2 mouse cellular contexts compared by ENCODE assay signal in the genomic region with DNA sequence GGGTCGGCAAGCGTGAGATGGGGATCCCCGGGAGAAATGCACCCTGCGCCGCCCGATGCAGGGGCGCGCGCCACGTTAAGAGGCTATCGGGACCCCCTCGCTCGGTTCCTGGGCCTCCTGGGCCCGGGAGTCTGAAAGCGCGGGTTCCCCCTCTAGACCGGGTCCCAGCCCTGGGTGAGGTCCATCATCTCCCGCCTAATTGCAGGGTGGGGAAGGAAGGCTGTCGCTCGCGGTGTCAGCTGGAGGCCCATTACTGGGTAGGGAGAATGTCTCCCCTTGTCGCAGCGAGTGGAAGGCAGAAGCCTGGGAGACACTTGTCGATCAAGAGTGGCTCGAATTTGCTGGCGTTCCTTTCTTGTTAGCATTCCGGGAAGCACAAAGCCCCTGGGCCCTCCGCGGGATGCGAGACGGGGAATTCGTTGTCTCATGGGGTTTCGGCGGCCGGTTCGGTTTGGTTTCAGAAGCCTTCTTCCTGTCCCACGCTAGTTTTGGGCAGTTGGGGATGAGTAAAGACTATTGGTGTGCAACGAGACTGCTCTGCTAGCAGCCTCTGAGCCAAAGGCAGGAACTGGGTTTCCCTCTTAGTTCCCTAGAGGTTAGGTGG.
A peak's percentile ranks its signal among the peaks of the same experiment; 100 is the strongest.
TF ChIP-seq lines count a peak whose summit lies in the region.

No protein-coding gene starts in this region.

TF ChIP-seq in MEL, 35 proteins besides CTCF, POLR2A, EP300 and RAD21 (continued from another document):
- TF ChIP-seq NRF1 (IDR thresholded peaks at IDR 0.05; ENCODE audit: insufficient read depth, low read depth, low read length, poor library complexity, severe bottlenecking) = no peak
- no peak for TF ChIP-seq USF2 (IDR thresholded peaks at IDR 0.05; ENCODE audit: borderline replicate concordance in 1 of 2, insufficient read depth in 1 of 2, low read depth in 1 of 2, low read length in 2 of 2)
- no peak for TF ChIP-seq RCOR1 (IDR thresholded peaks at IDR 0.05; ENCODE audit: low read depth, low read length)
- peak; percentile 64; the same call in 1 of the 2 replicates for TF ChIP-seq SIN3A (IDR thresholded peaks at IDR 0.05; ENCODE audit: low read length)
- TF ChIP-seq MAX (IDR thresholded peaks at IDR 0.05; ENCODE audit: low read length) = peak; percentile 17; the same call in 1 of the 2 replicates
- no peak for TF ChIP-seq ELF1 (IDR thresholded peaks at IDR 0.05; ENCODE audit: low read depth, low read length)
- no peak for TF ChIP-seq KAT2A (conservative IDR thresholded peaks at IDR 0.05; ENCODE audit: low read depth, low read length)
- peak; percentile 87; the same call in 1 of the 2 replicates for TF ChIP-seq CHD1 (IDR thresholded peaks at IDR 0.05; ENCODE audit: low read depth, low read length)
- TF ChIP-seq UBTF (IDR thresholded peaks at IDR 0.05; ENCODE audit: borderline replicate concordance, insufficient read depth, low read depth, low read length) = no peak
- TF ChIP-seq ZNF384 (IDR thresholded peaks at IDR 0.05; ENCODE audit: low read depth, low read length) = no peak
- no peak for TF ChIP-seq CHD2 (IDR thresholded peaks at IDR 0.05; ENCODE audit: low read length)
- TF ChIP-seq POLR2AphosphoS2 (IDR thresholded peaks at IDR 0.05; ENCODE audit: low read length) = no peak
- TF ChIP-seq MAZ (IDR thresholded peaks at IDR 0.05; ENCODE audit: low read depth, low read length) = peak; percentile 7; the same call in 1 of the 2 replicates
- no peak for TF ChIP-seq ZKSCAN1 (IDR thresholded peaks at IDR 0.05; ENCODE audit: low read depth, low read length)
- TF ChIP-seq ETS1 (IDR thresholded peaks at IDR 0.05; ENCODE audit: low read depth, low read length) = no peak
- TF ChIP-seq GATA1 (IDR thresholded peaks at IDR 0.05; ENCODE audit: low read depth, low read length) = no peak
- no peak for TF ChIP-seq ZMIZ1 (IDR thresholded peaks at IDR 0.05; ENCODE audit: low read depth, low read length)
- no peak for TF ChIP-seq E2F4 (IDR thresholded peaks at IDR 0.05; ENCODE audit: borderline replicate concordance, low read depth, low read length)
- TF ChIP-seq MYB (IDR thresholded peaks at IDR 0.05; ENCODE audit: low read depth, low read length) = no peak
- TF ChIP-seq USF1 (IDR thresholded peaks at IDR 0.05; ENCODE audit: low read depth, low read length) = no peak
- TF ChIP-seq GABPA (IDR thresholded peaks at IDR 0.05; ENCODE audit: low read depth, low read length) = no peak
- no peak for TF ChIP-seq TAL1 (IDR thresholded peaks at IDR 0.05; ENCODE audit: low read length)
- no peak for TF ChIP-seq MAFK (IDR thresholded peaks at IDR 0.05; ENCODE audit: borderline replicate concordance, low read depth, low read length)

TF ChIP-seq in myocyte, 11 proteins besides CTCF, POLR2A, EP300 and RAD21 (continued from another document):
- TF ChIP-seq REST (IDR thresholded peaks at IDR 0.05; ENCODE audit: insufficient read depth, insufficient read length) = no peak
- no peak for TF ChIP-seq POLR2AphosphoS2 (IDR thresholded peaks at IDR 0.05; ENCODE audit: insufficient read length, low read depth)
- TF ChIP-seq MYOG (IDR thresholded peaks at IDR 0.05; ENCODE audit: control insufficient read depth in 1 of 3, insufficient read depth in 1 of 3, insufficient read length in 2 of 3, low read depth in 2 of 3) = no peak
- no peak for TF ChIP-seq SRF (IDR thresholded peaks at IDR 0.05; ENCODE audit: control insufficient read depth, insufficient read length, low read depth)
